Mouse (Mus musculus) lung, postnatal 0 days (tissue): Measurements from ENCODE around the gene Dolk.

Experiments
- CTCF ChIP-seq: IDR thresholded peaks from 2 replicates; pipeline ENCODE4 v1.5.1; 2016; ENCODE audit warnings: antibody characterized with exemption, mild to moderate bottlenecking
- EP300 ChIP-seq: IDR thresholded peaks from 2 replicates; pipeline ENCODE4 v1.6.1; 2016; ENCODE audit warnings: antibody characterized with exemption, mild to moderate bottlenecking, control low read depth

- TF ChIP-seq CTCF (0 out of 2 replicates have a peak, but pooled peaks have one; percentile 4), EP300 (no peak)
Measured at GRCm38 (mm10) chr2:30319260-30319659, 33.1 kb upstream of the Dolk start.
